Mouse (Mus musculus) embryonic facial prominence, embryonic 11.5 days (tissue): Measurements from ENCODE around the gene Mon2. TPM values are rescaled to one million over a fixed set of nuclear protein-coding genes. Genes with fewer than 3 reads are reported as not detected.

ENCODE experiments used
- ATAC-seq: fragments of 200-750 bp; cut with Nextera tagmentation; replicated peaks from 2 replicates; pipeline ENCODE4 v1.8.0; 2017; ENCODE audit warnings: low read depth; ENCODE audit not compliant: insufficient number of reproducible peaks, low FRiP score, low TSS enrichment
- DNase-seq: peaks from one replicate; pipeline ENCODE4 v3.0.0-alpha.2; 2015; ENCODE audit warnings: low spot score
- H3K27ac ChIP-seq: fragments of 300-500 bp; sonication (generic); replicated peaks from 2 replicates; pipeline ENCODE4 v1.5.1; 2014; ENCODE audit warnings: mild to moderate bottlenecking, low read depth, low read length, control low read depth
- H3K27me3 ChIP-seq: fragments of 300-500 bp; sonication (generic); 2 replicates; pipeline ENCODE4 v1.6.1; 2014; ENCODE audit warnings: mild to moderate bottlenecking, low read length, moderate library complexity, mixed read lengths; ENCODE audit not compliant: control insufficient read depth, insufficient read depth
- H3K36me3 ChIP-seq: fragments of 300-500 bp; sonication (generic); replicated peaks from 2 replicates; pipeline ENCODE4 v1.6.1; 2014; ENCODE audit warnings: low read depth, mild to moderate bottlenecking, low read length, moderate library complexity, mixed read lengths; ENCODE audit not compliant: control insufficient read depth, insufficient read depth
- H3K4me1 ChIP-seq: fragments of 300-500 bp; sonication (generic); 2 replicates; pipeline ENCODE4 v1.6.1; 2014; ENCODE audit warnings: low read length, mixed read lengths; ENCODE audit not compliant: control insufficient read depth, insufficient read depth
- H3K4me2 ChIP-seq: fragments of 300-500 bp; sonication (generic); 2 replicates; pipeline ENCODE4 v1.6.1; 2014; ENCODE audit warnings: low read depth, mild to moderate bottlenecking, control low read depth, low read length, moderate library complexity
- H3K4me3 ChIP-seq: fragments of 300-500 bp; sonication (generic); 2 replicates; pipeline ENCODE4 v1.5.1; 2014; ENCODE audit warnings: low read depth, low read length, control low read depth
- H3K9ac ChIP-seq: fragments of 300-500 bp; sonication (generic); replicated peaks from 2 replicates; pipeline ENCODE4 v1.6.1; 2014; ENCODE audit warnings: mild to moderate bottlenecking, control low read depth, low read length
- H3K9me3 ChIP-seq: fragments of 300-500 bp; sonication (generic); replicated peaks from 2 replicates; pipeline ENCODE4 v1.6.1; 2016; ENCODE audit warnings: mild to moderate bottlenecking, low read length, inconsistent platforms, mixed read lengths; ENCODE audit not compliant: control insufficient read depth
- WGBS: fragments of 180-500 bp; shearing (Covaris S2); extraction: QIAGEN DNeasy Blood & Tissue Kit; methylation state at CpG from one replicate; pipeline ENCODE4 v1.1.7; 2014; 5-methylcytosine and 5-hydroxymethylcytosine counted together
- polyA plus RNA-seq: library from polyadenylated mRNA; unstranded; fragments of >200 nt; fragmentation: Nextera tagmentation; extraction: Ambion mirVana; gene quantifications from 2 replicates; pipeline ENCODE4 v1.2.1, GENCODE M21; 2014

Mon2 gene
- polyA plus RNA-seq, 1 experiment from 2014 or later = 28.6 TPM

DNA sequence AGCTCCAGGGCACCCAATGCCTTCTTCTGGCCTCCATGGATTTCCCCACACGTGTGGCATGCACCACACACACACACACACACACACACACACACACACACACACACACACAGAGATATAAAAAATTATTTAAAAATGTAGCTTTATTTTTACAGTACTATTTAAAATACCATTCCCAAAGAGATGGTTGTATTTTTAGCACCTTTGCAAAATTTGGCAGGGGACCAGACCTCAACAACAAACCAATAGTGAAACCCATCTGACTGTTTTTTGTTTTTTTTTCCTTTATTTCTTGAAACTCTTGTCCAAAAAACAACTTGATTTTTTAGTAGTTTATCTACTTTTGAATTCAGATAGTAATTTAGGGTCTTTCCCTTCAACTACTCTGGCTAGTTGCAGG is 32.2 kb upstream of the Mon2 start:
- Histone ChIP-seq H3K27me3 (no peaks in the 10 kb centered on the region), H3K4me3 (no peak overlapping the region), H3K9ac (no peak overlapping the region), H3K4me1 (no peaks in the 10 kb centered on the region), H3K9me3 (no peaks in the 10 kb centered on the region), H3K27ac (no peak overlapping the region), H3K36me3 (no peaks in the 10 kb centered on the region), H3K4me2 (no peak overlapping the region)
- 73% methylated on average over 1 of the region's 1 CpGs for WGBS
- ATAC-seq (no peak), DNase-seq (no peak)

DNA sequence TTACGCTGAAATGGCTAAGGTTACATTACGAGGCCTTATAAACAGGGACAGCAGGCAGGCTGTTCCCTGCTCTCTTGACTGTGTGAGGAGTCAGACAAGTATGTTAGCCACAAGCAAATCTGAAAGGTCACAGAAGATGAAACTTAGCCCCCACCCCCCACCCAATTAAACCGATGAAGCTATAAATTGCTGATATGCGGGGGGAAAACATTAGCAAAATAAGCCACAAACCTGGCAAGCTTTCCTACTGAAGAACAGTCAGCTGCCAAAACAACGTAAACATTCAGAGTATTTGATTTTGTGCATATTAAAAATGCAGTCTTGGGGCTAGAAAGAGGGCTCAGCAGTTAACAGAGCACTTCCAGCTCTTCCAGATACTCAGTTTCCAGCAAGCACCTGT is 31.8 kb upstream of the Mon2 start:
- Histone ChIP-seq H3K27ac (no peak overlapping the region), H3K4me1 (no peaks in the 10 kb centered on the region), H3K4me2 (no peak overlapping the region), H3K27me3 (no peaks in the 10 kb centered on the region), H3K4me3 (no peak overlapping the region), H3K36me3 (no peaks in the 10 kb centered on the region), H3K9ac (no peak overlapping the region), H3K9me3 (no peaks in the 10 kb centered on the region)
- ATAC-seq (no peak), DNase-seq (no peak)
- WGBS = 93% methylated on average over 5 of the region's 5 CpGs

- WGBS = 79% methylated on average over 1 of the region's 1 CpGs
- Histone ChIP-seq H3K36me3 (no peaks in the 10 kb centered on the region), H3K9ac (no peak overlapping the region), H3K4me1 (no peaks in the 10 kb centered on the region), H3K9me3 (no peaks in the 10 kb centered on the region), H3K27ac (no peak overlapping the region), H3K27me3 (no peaks in the 10 kb centered on the region), H3K4me2 (no peak overlapping the region), H3K4me3 (no peak overlapping the region)
- ATAC-seq = no peak
- DNase-seq = no peak
Observed at GRCm38 (mm10) chr10:123101303-123101702, 25.0 kb upstream of the Mon2 start.

GRCm38 (mm10) chr10:123100584-123100983 is 24.3 kb upstream of the Mon2 start:
- H3K4me1 ChIP-seq = no peaks in the 10 kb centered on the region
- no peak overlapping the region for H3K4me2 ChIP-seq
- H3K27me3 ChIP-seq = no peaks in the 10 kb centered on the region
- WGBS = 87% methylated on average over 2 of the region's 2 CpGs
- no peak overlapping the region for H3K9ac ChIP-seq
- no peak overlapping the region for H3K27ac ChIP-seq
- DNase-seq (no peak), ATAC-seq (no peak)
- no peaks in the 10 kb centered on the region for H3K9me3 ChIP-seq
- H3K36me3 ChIP-seq = no peaks in the 10 kb centered on the region
- H3K4me3 ChIP-seq = no peak overlapping the region

DNA sequence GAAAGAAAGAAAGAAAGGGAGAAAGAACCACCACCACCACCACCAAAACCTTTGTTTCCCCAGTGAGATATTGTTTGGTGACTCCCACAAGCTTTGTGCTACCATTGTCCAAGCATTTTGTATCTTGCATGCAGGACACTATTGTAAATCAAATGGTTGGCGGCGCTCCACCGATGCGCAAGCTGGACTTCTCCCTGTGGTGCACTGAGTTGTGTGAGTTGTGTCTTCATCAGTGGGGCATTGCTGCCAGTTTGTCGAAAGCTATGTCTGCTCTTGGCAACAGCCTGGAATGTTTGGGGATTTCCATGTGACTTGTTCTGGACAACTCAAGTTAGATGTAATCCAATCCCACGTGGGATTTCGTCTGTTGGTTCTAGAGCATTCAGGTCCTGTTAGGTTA is 18.2 kb upstream of the Mon2 start:
- H3K27me3 ChIP-seq = no peaks in the 10 kb centered on the region
- H3K4me2 ChIP-seq = no peak overlapping the region
- H3K9me3 ChIP-seq = no peaks in the 10 kb centered on the region
- H3K27ac ChIP-seq = no peak overlapping the region
- H3K9ac ChIP-seq = no peak overlapping the region
- ATAC-seq (no peak), DNase-seq (no peak)
- H3K4me1 ChIP-seq = no peaks in the 10 kb centered on the region
- no peaks in the 10 kb centered on the region for H3K36me3 ChIP-seq
- 90% methylated on average over 7 of the region's 7 CpGs for WGBS
- H3K4me3 ChIP-seq = no peak overlapping the region

DNA sequence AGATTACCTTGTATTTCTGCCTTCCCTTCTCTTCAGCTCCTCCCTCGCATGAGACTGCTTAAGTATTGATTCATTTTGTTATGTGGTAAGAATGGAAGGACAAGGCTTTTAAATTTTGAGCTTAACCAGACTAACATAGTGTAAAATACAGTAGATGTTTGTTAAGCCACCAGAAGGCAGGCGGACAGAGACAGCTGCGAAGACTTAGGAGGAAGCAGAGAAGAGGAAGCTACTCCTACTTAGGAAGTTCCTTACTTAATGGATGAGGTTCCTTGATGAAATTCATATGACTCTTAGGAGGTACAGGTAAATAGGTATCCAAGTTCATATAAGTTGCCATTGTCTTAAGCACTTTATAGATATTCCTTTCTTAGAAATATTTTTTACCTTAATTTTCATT is 16.3 kb upstream of the Mon2 start:
- ATAC-seq (no peak), DNase-seq (no peak)
- Histone ChIP-seq H3K4me2 (no peak overlapping the region), H3K9ac (no peak overlapping the region), H3K4me1 (no peaks in the 10 kb centered on the region), H3K4me3 (no peak overlapping the region), H3K9me3 (no peaks in the 10 kb centered on the region), H3K27ac (no peak overlapping the region), H3K27me3 (no peaks in the 10 kb centered on the region), H3K36me3 (no peaks in the 10 kb centered on the region)
- 75% methylated on average over 3 of the region's 3 CpGs for WGBS

DNA sequence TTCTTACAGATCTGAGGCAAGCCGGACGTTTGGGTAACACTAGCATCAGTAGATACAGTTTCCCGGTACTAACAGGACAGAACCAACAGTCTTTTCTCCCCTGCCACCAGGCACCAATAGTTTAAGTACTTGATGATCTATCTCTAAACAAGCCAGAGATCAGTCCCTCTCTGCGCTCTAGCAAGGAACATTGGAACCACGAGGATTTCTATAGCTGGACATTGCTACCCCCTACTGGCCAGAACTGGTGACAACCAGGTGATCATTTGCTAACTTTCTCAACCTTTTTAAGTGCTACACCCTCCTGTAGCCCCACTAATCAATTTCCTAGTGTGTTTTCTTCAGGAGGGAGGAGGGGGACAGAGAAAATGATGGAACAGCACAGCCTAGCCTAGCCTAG is 15.4 kb upstream of the Mon2 start:
- no peak overlapping the region for H3K27ac ChIP-seq
- H3K4me1 ChIP-seq = no peaks in the 10 kb centered on the region
- ATAC-seq = no peak; the same call in 1 of the 2 replicates
- no peak overlapping the region for H3K4me2 ChIP-seq
- H3K36me3 ChIP-seq = no peaks in the 10 kb centered on the region
- H3K27me3 ChIP-seq = no peaks in the 10 kb centered on the region
- 37% methylated on average over 5 of the region's 5 CpGs for WGBS
- no peak overlapping the region for H3K4me3 ChIP-seq
- no peak overlapping the region for H3K9ac ChIP-seq
- peak; percentile 83 for DNase-seq
- H3K9me3 ChIP-seq = no peaks in the 10 kb centered on the region

GRCm38 (mm10) chr10:123089425-123089930 is 13.2 kb upstream of the Mon2 start:
- Histone ChIP-seq H3K9ac (no peak overlapping the region), H3K36me3 (no peaks in the 10 kb centered on the region), H3K4me1 (no peaks in the 10 kb centered on the region), H3K4me2 (no peak overlapping the region), H3K4me3 (no peak overlapping the region), H3K27me3 (no peaks in the 10 kb centered on the region), H3K9me3 (no peaks in the 10 kb centered on the region), H3K27ac (no peak overlapping the region)
- DNase-seq (no peak), ATAC-seq (no peak)
- WGBS = 79% methylated on average over 12 of the region's 12 CpGs
